Mouse (Mus musculus) limb, embryonic 12.5 days (tissue): ENCODE data around the gene Mapk3. TPM values are rescaled to one million over a fixed set of nuclear protein-coding genes. Genes with fewer than 3 reads are reported as not detected.
A peak's percentile ranks its signal among the peaks of the same experiment; 100 is the strongest.

Experiments
- ATAC-seq: fragments of 200-750 bp; cut with Nextera tagmentation; 2 replicates; pipeline ENCODE4 v1.8.0; 2017; ENCODE audit warnings: low read depth, moderate TSS enrichment; ENCODE audit not compliant: insufficient number of reproducible peaks, insufficient read depth, low FRiP score, low TSS enrichment
- H3K27ac ChIP-seq: fragments of 300-500 bp; sonication (generic); 2 replicates; pipeline ENCODE4 v1.5.1; 2016; ENCODE audit warnings: mild to moderate bottlenecking, moderate library complexity
- H3K27me3 ChIP-seq: fragments of 300-500 bp; sonication (generic); 2 replicates; pipeline ENCODE4 v1.6.1; 2016; ENCODE audit warnings: mild to moderate bottlenecking, moderate library complexity
- H3K36me3 ChIP-seq: fragments of 300-500 bp; sonication (generic); 2 replicates; pipeline ENCODE4 v1.6.1; 2016; ENCODE audit warnings: mild to moderate bottlenecking, moderate library complexity
- H3K4me1 ChIP-seq: fragments of 300-500 bp; sonication (generic); replicated peaks from 2 replicates; pipeline ENCODE4 v1.6.1; 2016
- H3K4me2 ChIP-seq: fragments of 300-500 bp; sonication (generic); 2 replicates; pipeline ENCODE4 v1.6.1; 2016; ENCODE audit warnings: mild to moderate bottlenecking, moderate library complexity
- H3K4me3 ChIP-seq: fragments of 300-500 bp; sonication (generic); replicated peaks from 2 replicates; pipeline ENCODE4 v1.5.1; 2016; ENCODE audit warnings: mild to moderate bottlenecking
- H3K9ac ChIP-seq: fragments of 300-500 bp; sonication (generic); replicated peaks from 2 replicates; pipeline ENCODE4 v1.6.1; 2016; ENCODE audit warnings: mild to moderate bottlenecking, moderate library complexity
- H3K9me3 ChIP-seq: fragments of 300-500 bp; sonication (generic); 2 replicates; pipeline ENCODE4 v1.6.1; 2016; ENCODE audit warnings: mild to moderate bottlenecking, moderate library complexity
- WGBS: fragments of 180-500 bp; shearing (Covaris S2); methylation state at CpG from one replicate; pipeline ENCODE4 v1.1.7; 2016; 5-methylcytosine and 5-hydroxymethylcytosine counted together
- polyA plus RNA-seq: library from polyadenylated mRNA; unstranded; fragments of >200 nt; fragmentation: Nextera tagmentation; extraction: Ambion mirVana; gene quantifications from 2 replicates; pipeline ENCODE4 v1.2.1, GENCODE M21; 2016

Gene Mapk3
- polyA plus RNA-seq, 1 experiment from 2014 or later, result 36.4 TPM

DNA sequence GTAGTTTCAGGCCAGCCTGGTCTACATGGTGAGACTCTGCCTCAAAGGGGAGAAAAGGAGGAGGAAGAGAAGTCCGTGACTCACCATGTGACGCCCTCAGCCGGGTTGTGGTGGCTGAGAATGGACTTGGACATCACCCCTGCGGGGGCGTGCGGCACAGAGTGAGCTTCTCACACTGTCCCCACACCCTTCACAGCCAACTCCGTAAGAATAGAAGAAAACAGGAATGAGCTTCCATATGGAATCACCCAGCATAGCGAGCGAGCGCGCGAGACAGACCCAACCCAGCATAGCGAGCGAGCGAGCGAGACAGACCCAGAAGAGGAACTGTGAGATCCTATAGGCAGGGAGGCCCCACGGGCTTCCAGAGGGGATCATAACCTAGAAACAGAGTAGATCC is 19.9 kb upstream of the Mapk3 start:
- Histone ChIP-seq H3K27me3 (no peaks in the 10 kb centered on the region), H3K9ac (no peak overlapping the region), H3K4me2 (no peak overlapping the region), H3K27ac (no peak overlapping the region), H3K4me3 (no peak overlapping the region), H3K36me3 (no peaks in the 10 kb centered on the region), H3K9me3 (no peaks in the 10 kb centered on the region), H3K4me1 (no peaks in the 10 kb centered on the region; the same call in 1 of the 2 replicates)
- 84% methylated on average over 17 of the region's 17 CpGs for WGBS
- no peak for ATAC-seq

DNA sequence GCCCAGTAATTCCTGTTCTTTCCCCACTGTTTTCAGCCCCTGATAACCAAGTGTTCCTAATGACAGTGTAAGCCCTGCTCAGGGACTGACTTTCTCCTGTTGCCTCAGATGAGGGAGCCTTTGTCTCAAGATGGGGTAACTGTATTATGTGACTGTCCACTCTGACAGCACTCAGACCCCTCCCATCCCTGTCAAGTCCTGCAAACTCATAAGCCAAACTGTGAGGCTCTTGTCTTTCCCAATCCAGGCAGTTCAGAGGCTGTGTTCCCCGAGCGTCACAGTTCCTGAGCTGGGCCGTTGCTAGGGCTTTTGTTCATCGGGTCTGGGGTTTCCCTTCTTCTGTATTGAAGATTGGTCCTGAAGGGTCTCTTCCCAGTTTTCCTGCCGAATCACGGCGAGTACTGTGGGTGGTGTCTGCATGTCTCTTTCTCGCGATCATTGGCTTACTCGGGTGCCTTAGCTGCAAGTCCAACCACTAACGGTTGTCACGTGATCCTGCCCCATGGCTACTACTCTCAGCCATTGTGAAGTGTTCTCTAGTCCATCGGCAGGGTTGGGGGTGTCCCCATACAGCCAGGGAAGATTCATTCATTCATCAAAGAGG is 19.2 kb upstream of the Mapk3 start:
- Histone ChIP-seq H3K4me1 (no peaks in the 10 kb centered on the region; the same call in 1 of the 2 replicates), H3K27me3 (no peaks in the 10 kb centered on the region), H3K9me3 (no peaks in the 10 kb centered on the region), H3K4me3 (no peak overlapping the region), H3K4me2 (no peak overlapping the region), H3K36me3 (no peaks in the 10 kb centered on the region), H3K9ac (no peak overlapping the region), H3K27ac (no peak overlapping the region)
- 85% methylated on average over 13 of the region's 13 CpGs for WGBS
- no peak for ATAC-seq

DNA sequence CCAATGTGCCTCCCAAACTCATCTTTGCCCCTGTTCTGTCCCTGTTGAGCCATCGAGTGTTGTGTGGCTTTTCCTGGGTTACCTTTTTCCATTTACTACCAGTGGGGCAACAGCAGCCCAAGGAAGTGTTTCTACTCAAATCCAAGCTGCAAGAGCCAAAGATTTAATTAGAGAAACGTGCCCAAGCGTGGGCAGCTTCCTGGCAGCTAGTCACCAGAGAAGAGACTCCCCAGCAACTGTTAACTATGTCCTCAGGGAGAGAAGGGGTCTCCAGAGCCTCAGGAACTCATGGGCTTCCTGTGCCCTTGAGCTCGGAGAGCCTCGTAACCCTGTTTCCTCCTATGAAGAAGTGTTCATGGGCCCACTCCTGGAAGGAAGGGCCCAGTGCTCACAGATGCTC is 18.4 kb upstream of the Mapk3 start:
- Histone ChIP-seq H3K27ac (no peak overlapping the region), H3K9me3 (no peaks in the 10 kb centered on the region), H3K9ac (no peak overlapping the region), H3K4me1 (no peaks in the 10 kb centered on the region; the same call in 1 of the 2 replicates), H3K27me3 (no peaks in the 10 kb centered on the region), H3K36me3 (no peaks in the 10 kb centered on the region), H3K4me3 (no peak overlapping the region), H3K4me2 (no peak overlapping the region)
- WGBS, result 59% methylated on average over 5 of the region's 5 CpGs
- no peak for ATAC-seq

DNA sequence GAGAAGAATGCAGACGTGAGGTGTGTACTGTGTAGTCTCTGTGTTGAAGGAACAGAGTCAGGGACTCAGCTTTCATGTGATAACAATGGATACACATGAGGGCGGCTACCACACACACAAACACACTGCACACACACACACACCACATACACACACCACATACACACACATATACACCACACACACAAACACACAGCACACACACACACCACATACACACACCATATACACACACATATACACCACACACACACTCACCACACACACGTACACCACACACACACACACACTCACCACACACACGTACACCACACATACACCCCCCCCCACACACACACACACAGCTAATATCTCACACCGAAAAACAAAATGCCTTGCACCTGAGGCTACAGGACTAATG is 17.9 kb upstream of the Mapk3 start:
- Histone ChIP-seq H3K27ac (no peak overlapping the region), H3K27me3 (no peaks in the 10 kb centered on the region), H3K9ac (no peak overlapping the region), H3K36me3 (no peaks in the 10 kb centered on the region), H3K4me1 (peaks cover 3% of the 10 kb centered on the region), H3K4me3 (no peak overlapping the region), H3K9me3 (no peaks in the 10 kb centered on the region), H3K4me2 (no peak overlapping the region)
- 79% methylated on average over 5 of the region's 5 CpGs for WGBS
- ATAC-seq, result peak; percentile 66; the same call in 1 of the 2 replicates

DNA sequence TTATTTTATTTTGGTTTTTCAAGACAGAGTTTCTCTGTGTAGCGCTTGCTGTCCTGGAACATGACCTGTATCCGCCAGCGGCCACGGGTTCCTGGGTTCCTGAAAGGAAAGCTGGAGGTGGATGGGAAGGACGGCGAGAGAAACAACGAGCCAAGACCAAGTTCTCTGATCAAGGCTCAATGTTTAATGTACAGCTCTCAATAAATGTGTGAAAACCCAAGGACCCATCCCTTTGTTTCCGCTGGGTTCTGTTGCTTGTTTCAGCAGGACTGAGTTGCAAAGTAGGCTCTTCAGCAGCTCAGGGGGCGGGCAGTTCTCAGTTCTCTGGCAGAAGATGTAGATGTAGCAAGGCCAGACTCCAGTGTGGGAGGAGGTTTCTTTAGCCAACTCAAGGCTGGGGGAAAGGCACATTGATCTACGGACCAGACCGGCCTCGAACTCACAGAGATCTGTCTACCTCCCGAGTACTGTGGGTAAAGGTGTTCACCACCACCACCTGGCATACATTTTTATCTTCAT is 17.4 kb upstream of the Mapk3 start:
- Histone ChIP-seq H3K4me2 (no peak overlapping the region), H3K27ac (no peak overlapping the region), H3K9me3 (no peaks in the 10 kb centered on the region), H3K9ac (no peak overlapping the region), H3K4me3 (no peak overlapping the region), H3K4me1 (peaks cover 8% of the 10 kb centered on the region), H3K27me3 (no peaks in the 10 kb centered on the region), H3K36me3 (no peaks in the 10 kb centered on the region)
- no peak for ATAC-seq
- 88% methylated on average over 13 of the region's 13 CpGs for WGBS

DNA sequence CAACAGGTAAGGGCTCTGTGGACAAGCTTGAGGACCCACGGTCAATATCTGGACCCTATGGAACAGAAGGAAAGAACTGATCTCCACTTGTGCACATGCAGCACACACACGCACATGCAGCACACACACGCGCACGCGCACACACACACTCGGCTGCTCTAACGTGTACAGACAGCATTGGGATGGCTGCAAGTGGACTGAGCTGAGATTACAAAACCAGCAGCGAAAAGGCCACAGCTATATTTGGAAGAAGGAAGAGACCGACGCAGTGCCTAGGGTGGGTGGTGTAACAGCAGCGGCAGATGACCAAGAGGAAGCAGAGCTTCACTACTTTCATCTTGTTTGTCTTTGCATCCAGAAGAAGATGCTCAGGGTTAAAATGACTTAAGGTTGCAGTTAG is 13.3 kb upstream of the Mapk3 start:
- Histone ChIP-seq H3K27ac (no peak overlapping the region), H3K9me3 (no peaks in the 10 kb centered on the region), H3K4me3 (no peak overlapping the region), H3K27me3 (no peaks in the 10 kb centered on the region), H3K36me3 (no peaks in the 10 kb centered on the region), H3K4me1 (peaks cover 8% of the 10 kb centered on the region; the same call in 1 of the 2 replicates), H3K4me2 (no peak overlapping the region), H3K9ac (no peak overlapping the region)
- WGBS, result 92% methylated on average over 12 of the region's 12 CpGs
- ATAC-seq, result no peak

DNA sequence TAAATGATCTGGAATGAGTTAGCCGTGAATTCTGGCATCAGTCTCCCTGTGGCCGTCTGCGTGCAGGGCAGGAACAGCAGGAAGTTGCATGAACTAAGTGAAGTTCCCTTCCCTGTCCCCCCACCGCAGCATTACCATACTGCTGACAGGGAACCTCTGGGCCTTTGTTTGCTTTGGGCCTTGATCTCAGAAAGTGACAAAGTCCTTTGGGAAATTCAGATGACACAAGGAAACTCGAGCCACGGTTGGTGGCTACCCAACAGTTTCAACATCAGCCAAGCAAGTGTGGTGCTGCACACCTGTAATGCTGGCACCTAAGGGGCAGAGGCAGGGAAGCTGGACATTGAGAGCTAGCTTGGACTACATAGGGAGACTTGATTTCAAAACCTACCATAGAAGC is 12.6 kb upstream of the Mapk3 start:
- Histone ChIP-seq H3K4me2 (no peak overlapping the region), H3K4me3 (no peak overlapping the region), H3K27me3 (no peaks in the 10 kb centered on the region), H3K9ac (no peak overlapping the region), H3K9me3 (no peaks in the 10 kb centered on the region), H3K36me3 (no peaks in the 10 kb centered on the region), H3K27ac (no peak overlapping the region), H3K4me1 (peaks cover 8% of the 10 kb centered on the region; the same call in 1 of the 2 replicates)
- WGBS, result 27% methylated on average over 6 of the region's 6 CpGs
- no peak for ATAC-seq

DNA sequence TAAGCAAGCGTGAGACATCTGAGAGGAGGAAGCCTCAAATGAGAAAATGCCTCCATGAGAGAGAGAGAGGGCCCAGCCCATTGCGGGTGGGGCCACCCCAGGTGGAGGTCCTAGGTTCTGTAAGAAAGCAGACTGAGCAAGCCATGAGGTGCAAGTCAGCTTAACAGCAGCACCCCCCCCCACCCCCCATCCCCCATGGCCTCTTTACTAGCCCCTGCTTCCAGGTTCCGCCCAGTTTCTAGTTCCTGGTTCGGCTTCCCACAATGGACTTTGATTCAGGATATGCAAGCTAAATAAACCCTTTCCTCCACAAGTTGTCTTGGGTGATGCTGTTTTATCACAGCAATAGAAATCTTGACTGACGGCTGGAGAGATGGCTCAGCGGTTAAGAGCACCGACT is 10.6 kb upstream of the Mapk3 start:
- Histone ChIP-seq H3K9ac (no peak overlapping the region), H3K4me2 (no peak overlapping the region), H3K27me3 (no peaks in the 10 kb centered on the region), H3K9me3 (no peaks in the 10 kb centered on the region), H3K36me3 (no peaks in the 10 kb centered on the region), H3K27ac (no peak overlapping the region), H3K4me1 (peaks cover 8% of the 10 kb centered on the region; the same call in 1 of the 2 replicates), H3K4me3 (no peak overlapping the region)
- ATAC-seq, result no peak
- 67% methylated on average over 7 of the region's 7 CpGs for WGBS

DNA sequence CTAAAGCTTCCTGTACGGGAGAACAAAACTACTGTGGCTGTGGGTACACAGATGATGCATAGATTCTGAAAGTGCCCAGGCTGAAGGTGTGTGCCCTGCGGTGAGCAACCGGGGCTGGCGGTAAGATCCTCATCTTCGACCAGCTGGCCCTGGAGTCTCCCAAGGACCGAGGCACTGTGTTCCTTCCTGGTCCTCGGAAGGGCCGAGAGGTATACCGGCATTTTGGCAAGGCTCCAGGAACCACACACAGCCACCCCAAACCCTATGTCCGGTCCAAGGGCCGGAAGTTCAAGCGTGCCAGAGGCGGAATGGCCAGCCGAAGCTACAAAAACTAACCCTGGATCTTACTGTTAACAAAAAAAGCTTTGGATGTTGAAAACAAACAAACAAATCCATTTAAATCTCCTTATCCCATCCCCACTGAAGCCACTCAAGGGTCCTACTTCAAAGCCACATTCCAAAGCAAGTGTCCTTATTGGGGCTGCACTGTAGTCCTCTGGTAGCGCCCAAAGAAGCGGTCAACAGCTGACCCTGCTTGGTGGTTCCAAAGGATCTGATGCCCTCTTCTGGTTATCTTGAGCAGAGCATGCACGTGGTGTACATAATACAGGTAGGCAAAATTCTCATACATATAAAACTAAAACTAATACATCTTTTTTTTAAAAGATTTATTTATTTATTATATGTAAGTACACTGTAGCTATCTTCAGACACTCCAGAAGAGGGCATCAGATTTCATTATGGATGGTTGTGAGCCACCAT is 9.6 kb upstream of the Mapk3 start:
- Histone ChIP-seq H3K4me1 (peaks cover 13% of the 10 kb centered on the region), H3K4me2 (no peak overlapping the region), H3K27ac (no peak overlapping the region), H3K4me3 (no peak overlapping the region), H3K9ac (no peak overlapping the region), H3K36me3 (no peaks in the 10 kb centered on the region), H3K9me3 (no peaks in the 10 kb centered on the region), H3K27me3 (no peaks in the 10 kb centered on the region)
- ATAC-seq, result no peak
- WGBS, result 94% methylated on average over 17 of the region's 17 CpGs

DNA sequence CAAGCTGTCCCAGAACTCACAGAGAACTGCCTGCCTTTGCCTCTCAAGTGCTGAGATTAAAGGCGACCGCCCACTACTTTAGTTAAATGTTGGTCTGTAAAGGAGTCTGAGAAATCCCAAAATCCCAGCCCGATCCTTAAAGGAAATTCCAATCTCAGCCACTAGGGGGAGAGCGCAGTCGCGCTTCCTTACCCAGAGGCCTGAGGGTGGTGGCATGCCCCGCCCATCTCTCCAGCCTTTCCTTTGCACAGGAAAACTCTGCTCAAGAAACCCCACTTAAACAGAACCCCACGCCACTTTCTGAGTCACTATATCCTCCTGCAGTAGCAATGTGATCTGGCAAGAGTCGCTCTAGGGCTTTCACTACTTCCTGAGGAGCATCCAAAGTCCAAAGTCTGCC is 4.5 kb upstream of the Mapk3 start:
- Histone ChIP-seq H3K4me3 (0 out of 2 replicates have a peak overlapping the region, but pooled peaks have one; percentile 6), H3K4me2 (peak overlapping the region; percentile 36), H3K9ac (peak overlapping the region; percentile 40; the same call in 1 of the 2 replicates), H3K36me3 (no peaks in the 10 kb centered on the region), H3K9me3 (no peaks in the 10 kb centered on the region), H3K27ac (peak overlapping the region; percentile 41; the same call in 1 of the 2 replicates), H3K4me1 (peaks cover 10% of the 10 kb centered on the region), H3K27me3 (no peaks in the 10 kb centered on the region)
- ATAC-seq, result peak; percentile 58; the same call in 1 of the 2 replicates
- under 1% methylated on average over 9 of the region's 9 CpGs for WGBS

DNA sequence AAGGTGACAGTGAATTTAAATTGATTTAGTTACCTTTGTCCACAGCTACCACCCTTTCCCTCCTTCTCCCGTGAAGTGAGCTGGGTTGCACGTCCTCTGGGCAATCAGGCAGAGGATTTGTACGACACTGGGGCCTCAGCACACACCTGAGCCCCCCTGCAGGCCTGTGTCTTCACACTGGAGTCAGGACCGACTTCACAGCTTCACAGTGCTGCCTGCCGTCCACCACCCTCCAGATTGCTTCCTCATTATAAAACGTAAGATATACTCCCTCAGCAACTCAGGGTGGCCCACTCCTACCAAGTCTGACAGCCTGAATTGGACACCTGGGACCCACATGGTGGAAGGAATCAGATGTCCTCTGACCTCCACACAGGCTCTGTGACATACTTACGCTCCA is 862 bp upstream of the Mapk3 start:
- no peaks in the 10 kb centered on the region for H3K9me3 ChIP-seq
- H3K27me3 ChIP-seq, result no peaks in the 10 kb centered on the region
- peaks cover 19% of the 10 kb centered on the region for H3K36me3 ChIP-seq
- H3K9ac ChIP-seq, result no peak overlapping the region
- no peak overlapping the region for H3K4me2 ChIP-seq
- ATAC-seq, result 0 out of 2 replicates have a peak, but pooled peaks have one; percentile 11
- WGBS, result 59% methylated on average over 7 of the region's 7 CpGs
- peaks cover 18% of the 10 kb centered on the region for H3K4me1 ChIP-seq
- H3K4me3 ChIP-seq, result no peak overlapping the region
- no peak overlapping the region for H3K27ac ChIP-seq
